Mouse (Mus musculus): Measurements from ENCODE around the gene Polr2f. TPM values are rescaled to one million over a fixed set of nuclear protein-coding genes. Genes with fewer than 3 reads are reported as not detected.

Gene Polr2f
- polyA plus RNA-seq, 1 experiment, result 57.5 TPM

GRCm38 (mm10) chr15:79115276-79115675 is 25.5 kb upstream of the Polr2f start:
- WGBS, result 57% methylated on average over 5 of the region's 5 CpGs
- no peak for DNase-seq (ENCODE audit: low read depth, low spot score)

GRCm38 (mm10) chr15:79119491-79119890 is 21.3 kb upstream of the Polr2f start:
- DNase-seq (ENCODE audit: low read depth, low spot score), result no peak
- 78% methylated on average over 9 of the region's 9 CpGs for WGBS

GRCm38 (mm10) chr15:79122119-79122518 is 18.7 kb upstream of the Polr2f start:
- DNase-seq (ENCODE audit: low read depth, low spot score), result no peak
- 82% methylated on average over 4 of the region's 4 CpGs for WGBS

GRCm38 (mm10) chr15:79122546-79122945 is 18.3 kb upstream of the Polr2f start:
- WGBS, result 87% methylated on average over 13 of the region's 13 CpGs
- DNase-seq (ENCODE audit: low read depth, low spot score), result no peak

GRCm38 (mm10) chr15:79123751-79124150 is 17.1 kb upstream of the Polr2f start:
- no peak for DNase-seq (ENCODE audit: low read depth, low spot score)
- WGBS, result 87% methylated on average over 6 of the region's 6 CpGs

DNA sequence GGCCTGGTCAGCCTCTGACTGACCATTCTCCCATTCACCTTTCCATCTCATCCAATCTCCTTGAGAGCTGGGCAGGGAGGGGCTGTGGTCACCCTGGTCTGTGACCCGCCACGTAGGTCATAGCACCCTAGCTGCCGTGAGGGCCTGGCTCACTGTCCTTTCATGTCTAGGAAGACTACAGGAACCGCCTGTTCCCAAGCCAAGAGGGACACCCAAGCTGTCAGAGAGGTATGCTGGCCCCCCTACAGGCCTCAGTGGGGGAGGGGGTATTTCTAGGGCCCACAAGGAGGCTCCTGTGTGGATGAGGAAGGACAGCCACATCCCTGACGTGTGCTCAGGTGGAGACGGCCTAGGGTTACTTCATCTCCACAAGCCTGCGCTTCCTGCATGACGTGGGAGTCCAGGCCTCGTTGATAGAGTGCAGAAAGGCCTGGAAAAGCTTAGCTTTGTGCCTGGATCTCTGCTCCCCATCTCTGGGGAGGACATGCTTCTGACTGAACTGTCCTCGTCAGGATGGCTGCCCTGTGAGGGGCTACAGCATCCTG is 16.4 kb upstream of the Polr2f start:
- WGBS, result 83% methylated on average over 10 of the region's 10 CpGs
- no peak for DNase-seq (ENCODE audit: low read depth, low spot score)

DNA sequence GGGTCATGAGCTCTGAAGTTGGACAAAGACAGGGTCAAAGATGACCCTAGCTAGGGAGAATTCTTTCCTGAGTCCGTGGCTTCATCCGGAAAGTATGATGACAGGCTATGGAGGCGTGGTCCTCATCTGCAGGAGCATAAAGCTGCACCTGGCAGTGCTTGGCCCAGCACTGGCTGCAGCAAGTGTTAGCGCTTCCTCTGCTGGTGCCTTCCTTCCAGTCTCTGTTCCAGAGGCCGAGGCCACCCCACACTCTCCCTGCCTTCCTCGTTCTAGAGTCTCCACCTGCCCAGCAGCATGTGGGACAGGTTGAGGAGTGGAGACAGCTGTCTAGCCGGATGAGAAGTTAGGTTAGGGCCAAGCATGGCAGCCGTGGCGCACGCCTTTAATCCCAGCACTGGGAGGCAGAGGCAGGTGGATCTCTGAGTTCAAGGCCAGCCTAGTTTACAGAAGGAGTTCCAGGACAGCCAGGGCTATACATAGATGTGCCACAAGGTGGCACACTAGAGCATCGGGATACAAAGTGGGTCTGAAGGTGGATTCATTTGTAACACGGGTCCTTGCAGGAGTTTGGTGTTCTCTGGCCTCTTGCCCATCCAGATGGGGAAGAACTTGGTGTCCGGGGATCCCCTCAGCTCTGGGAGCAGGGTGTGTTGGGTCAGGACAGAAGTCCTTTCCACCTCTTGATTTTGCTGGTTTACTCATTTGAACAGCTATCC is 14.4 kb upstream of the Polr2f start:
- WGBS, result 72% methylated on average over 13 of the region's 13 CpGs
- no peak for DNase-seq (ENCODE audit: low read depth, low spot score)

- 94% methylated on average over 12 of the region's 12 CpGs for WGBS
- no peak for DNase-seq (ENCODE audit: low read depth, low spot score)
Measured at GRCm38 (mm10) chr15:79127101-79127500, 13.7 kb upstream of the Polr2f start.

DNA sequence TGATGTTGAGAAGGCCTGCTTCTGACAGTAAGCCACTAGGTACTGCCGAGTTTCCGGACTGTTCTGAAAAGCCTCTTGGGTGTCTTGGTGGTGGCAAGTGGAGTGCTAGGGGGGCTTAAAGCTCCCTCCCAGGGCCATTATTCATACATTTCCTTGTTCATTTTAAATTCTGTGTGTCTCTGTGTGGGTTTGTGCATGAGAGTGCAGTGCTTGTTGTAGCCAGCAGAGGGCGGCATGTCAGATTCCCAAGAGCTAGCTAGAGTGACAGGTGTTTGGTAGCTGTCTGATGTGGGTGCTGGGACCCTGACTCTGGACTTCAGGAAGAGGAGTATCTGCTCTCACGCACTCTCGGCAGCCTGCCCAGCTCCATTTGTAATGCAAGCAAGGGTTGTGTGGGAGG is 12.6 kb upstream of the Polr2f start:
- DNase-seq (ENCODE audit: low read depth, low spot score), result no peak
- 97% methylated on average over 5 of the region's 5 CpGs for WGBS

GRCm38 (mm10) chr15:79129311-79129710 is 11.5 kb upstream of the Polr2f start:
- 59% methylated on average over 7 of the region's 7 CpGs for WGBS
- DNase-seq (ENCODE audit: low read depth, low spot score), result no peak

DNA sequence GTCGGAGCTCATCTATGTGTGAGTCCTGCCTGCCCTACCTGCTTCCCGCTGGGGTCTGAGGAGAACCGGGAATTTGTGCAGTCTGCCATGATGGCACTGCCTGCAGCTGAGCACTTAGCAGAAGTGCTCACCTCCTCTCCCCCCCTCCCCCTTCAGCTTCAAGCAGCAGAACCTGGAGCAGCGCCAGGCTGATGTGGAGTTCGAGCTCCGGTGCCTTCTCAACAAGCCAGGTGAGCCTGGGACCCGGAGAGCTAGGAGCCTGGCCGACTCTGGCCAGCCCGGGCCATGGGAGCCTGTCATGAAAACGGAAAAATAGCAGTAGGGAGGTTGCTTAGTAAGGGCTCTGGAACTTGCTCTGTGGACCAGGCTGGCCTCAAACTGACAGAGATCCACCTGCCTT is 10.0 kb upstream of the Polr2f start:
- no peak for DNase-seq (ENCODE audit: low read depth, low spot score)
- 76% methylated on average over 10 of the region's 10 CpGs for WGBS

- no peak for DNase-seq (ENCODE audit: low read depth, low spot score)
- WGBS, result 44% methylated on average over 7 of the region's 7 CpGs
Measured at GRCm38 (mm10) chr15:79131442-79131841, 9.4 kb upstream of the Polr2f start.

DNA sequence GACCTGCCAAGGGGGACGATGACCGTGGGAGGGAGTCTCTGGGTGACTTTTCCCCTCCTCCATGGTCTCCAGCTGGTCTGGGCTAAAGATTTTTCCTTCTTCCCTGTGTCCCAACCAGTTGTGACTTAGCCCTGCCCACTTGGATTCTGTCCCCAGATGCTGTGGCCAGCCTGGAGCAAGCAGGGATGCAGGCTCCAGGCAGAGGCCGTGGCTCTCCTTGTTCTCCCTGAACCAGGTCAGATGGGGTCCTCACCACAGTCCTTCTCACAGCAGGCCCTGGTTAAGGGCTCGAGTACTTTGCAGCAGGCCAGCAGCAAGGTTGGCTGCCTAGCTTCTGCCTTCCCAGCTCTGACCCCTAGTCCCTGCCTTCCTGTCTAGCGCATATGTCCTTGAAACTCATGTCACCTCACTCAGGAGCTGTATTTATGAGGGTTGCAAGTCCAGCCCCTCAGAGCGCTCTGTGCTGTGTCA is 7.6 kb upstream of the Polr2f start:
- WGBS, result 83% methylated on average over 6 of the region's 6 CpGs
- DNase-seq (ENCODE audit: low read depth, low spot score), result no peak

- WGBS, result 76% methylated on average over 9 of the region's 9 CpGs
- no peak for DNase-seq (ENCODE audit: low read depth, low spot score)
Measured at GRCm38 (mm10) chr15:79134496-79135270, 6.1 kb upstream of the Polr2f start.

DNA sequence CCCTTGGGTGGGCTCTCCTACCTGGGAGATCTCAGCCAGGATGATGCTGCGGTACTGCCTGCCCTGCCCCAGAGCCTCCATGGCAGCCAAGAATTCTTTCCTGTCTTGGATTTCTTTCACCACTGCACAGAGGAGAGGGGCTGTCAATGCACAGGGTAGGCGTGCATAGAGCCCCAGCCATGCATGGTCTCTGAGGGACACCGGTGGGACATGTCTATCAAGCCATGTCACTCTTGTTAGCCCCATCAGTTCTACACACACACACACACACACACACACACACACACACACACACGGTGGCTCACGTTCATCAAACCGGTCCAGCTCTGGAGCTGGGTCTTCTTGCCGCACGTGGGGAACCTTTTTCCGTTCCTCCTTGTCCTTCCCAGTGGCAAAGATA is 5.5 kb upstream of the Polr2f start:
- no peak for DNase-seq (ENCODE audit: low read depth, low spot score)
- WGBS, result 77% methylated on average over 9 of the region's 9 CpGs

DNA sequence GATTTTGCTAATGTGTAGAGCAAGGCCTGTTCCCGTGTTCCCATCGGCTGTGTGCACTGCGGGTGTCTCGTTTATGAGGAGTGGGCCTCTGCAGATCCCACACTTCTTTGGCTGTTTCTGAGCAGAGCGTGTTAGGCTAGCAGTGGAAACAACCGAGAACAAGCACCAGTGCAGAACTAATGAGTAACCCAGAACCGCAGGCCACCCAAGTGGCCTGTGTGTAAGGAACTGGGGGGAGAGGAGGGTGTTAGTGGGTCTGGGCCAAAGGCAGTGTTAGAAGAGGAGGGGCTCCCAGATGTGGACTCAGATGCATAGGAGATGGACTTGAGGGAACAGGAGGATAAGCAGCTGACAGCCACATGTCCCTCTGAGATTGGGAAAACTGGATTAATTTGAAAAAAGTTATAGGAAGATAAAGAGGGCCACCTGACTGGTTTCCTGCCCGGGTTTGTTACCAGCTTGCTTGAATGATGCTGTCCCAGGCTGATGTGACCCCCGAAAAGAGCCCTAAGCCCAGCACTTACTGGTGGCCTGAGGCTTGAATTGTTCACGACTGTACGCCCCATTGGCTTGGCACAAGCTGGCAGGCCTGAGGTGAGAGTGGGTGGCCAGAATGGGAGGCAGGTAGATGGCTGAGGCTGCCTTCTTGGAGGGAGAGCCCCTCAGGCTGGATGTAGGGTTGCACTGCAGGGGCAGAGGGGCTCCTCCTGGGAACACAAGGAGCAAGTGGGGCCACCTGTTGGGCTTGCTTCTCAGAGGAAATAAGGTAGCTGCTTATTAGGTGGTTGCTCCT is 4.8 kb upstream of the Polr2f start:
- WGBS, result 66% methylated on average over 11 of the region's 11 CpGs
- no peak for DNase-seq (ENCODE audit: low read depth, low spot score)

DNA sequence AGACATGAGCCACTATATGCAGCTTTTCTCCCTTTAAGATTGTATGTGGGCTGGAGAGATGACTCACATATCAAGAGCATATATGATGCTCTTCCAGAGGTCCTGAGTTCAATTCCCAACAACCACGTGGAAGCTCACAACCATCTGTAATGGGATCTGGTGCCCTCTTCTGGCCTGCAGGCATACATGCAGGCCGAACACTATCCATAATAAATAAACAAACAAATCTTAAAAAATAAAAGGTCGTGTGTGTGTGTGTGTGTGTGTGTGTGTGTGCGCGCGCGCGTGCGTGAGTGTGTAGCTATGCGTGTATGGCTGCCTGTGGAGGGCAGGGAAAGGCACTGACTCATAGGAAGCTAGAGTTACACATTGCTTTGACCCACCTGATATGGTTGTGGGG is 1.2 kb upstream of the Polr2f start:
- no peak for DNase-seq (ENCODE audit: low read depth, low spot score)
- WGBS, result 48% methylated on average over 10 of the region's 10 CpGs

- under 1% methylated on average over 7 of the region's 7 CpGs for WGBS
- DNase-seq (ENCODE audit: low read depth, low spot score), result no peak
Measured at GRCm38 (mm10) chr15:79141566-79141917, 733 bp downstream of the Polr2f start.

DNA sequence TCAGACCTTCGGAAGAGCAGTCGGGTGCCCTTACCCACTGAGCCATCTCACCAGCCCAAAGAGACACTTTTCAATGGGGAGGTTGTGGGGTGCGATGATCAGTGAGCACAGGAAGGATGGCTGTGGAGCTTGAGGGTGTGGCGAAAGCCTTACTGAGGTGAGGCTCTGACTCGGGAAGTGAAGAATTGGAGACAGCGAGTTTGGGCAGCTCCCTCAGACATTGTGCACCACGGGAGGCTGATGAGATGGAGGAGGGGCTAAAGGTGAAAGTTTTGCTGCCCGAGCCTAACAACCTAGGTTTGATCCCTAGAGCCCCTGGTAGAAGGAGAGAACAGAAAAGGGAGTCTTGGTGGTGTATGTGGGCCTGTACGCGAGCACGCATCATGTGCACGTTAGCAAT is 2.5 kb downstream of the Polr2f start:
- 79% methylated on average over 12 of the region's 12 CpGs for WGBS
- DNase-seq (ENCODE audit: low read depth, low spot score), result no peak

DNA sequence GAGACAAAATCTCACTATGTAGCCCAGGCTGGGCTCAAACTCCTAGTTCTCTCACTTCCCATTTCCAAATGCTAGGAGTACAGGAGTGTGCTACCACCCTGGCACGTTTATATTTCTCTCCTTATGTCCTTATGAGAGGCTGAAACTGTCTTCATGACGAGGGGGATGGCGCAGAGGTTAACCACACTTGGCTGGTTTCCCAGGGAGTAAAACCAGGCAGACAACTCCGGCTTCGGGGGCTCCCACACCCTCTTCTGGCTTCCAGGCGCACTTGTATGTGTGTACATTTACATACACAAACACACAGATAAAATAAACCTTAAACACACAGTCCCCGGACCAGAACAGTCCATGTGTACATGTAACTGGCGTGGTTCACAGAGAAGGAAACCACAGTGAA is 3.2 kb downstream of the Polr2f start:
- WGBS, result 19% methylated on average over 8 of the region's 8 CpGs
- no peak for DNase-seq (ENCODE audit: low read depth, low spot score)
